Mouse (Mus musculus) cerebellum, postnatal 36 days (tissue): ENCODE data around the gene Olfr1220.

Source experiments
- DNase-seq, 2 experiments: peaks; one replicate each; pipeline ENCODE4 v3.0.0; 2021 to 2022; ENCODE audit warnings: mixed read lengths in 2 of 2

Olfr1220 gene

DNA sequence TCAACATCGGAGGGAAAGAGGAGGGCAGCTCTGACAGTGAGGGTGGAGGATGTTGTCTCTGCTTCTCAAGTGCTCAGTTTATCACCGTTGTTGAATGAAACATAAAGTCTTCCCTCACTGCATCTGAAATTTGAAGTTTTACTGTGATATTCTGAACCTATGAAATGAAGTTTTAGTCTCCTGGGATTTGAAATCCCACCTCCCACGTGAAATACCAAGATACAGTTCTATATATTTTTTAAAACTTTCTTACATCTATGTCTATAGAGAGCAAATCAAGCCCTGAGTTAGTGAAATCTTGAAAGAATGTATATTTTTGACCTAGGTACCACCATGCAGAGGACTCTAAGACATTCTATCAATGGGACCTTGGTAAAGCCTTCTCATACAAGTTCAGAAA lies at the start of gene Olfr1220:
Gene Olfr1220 (minus strand): TSS at position 101 of the 400 bp plus-strand sequence.
- no peak for DNase-seq

- no peak for DNase-seq
Observed at GRCm38 (mm10) chr2:89151460-89151859, 44.8 kb upstream of the Olfr1220 start, which contains the start of gene Olfr1223. TSS of gene Olfr1223 (minus strand) at chr2:89151560.

GRCm38 (mm10) chr2:89132954-89133353 lies 26.3 kb upstream of the Olfr1220 start, which contains the start of gene Olfr1222:
TSS of gene Olfr1222 (minus strand) at chr2:89133054.
- no peak for DNase-seq

GRCm38 (mm10) chr2:89117183-89117582 lies 10.5 kb upstream of the Olfr1220 start, which contains the start of gene Olfr1221:
TSS of gene Olfr1221 (minus strand) at chr2:89117283.
- no peak for DNase-seq

DNA sequence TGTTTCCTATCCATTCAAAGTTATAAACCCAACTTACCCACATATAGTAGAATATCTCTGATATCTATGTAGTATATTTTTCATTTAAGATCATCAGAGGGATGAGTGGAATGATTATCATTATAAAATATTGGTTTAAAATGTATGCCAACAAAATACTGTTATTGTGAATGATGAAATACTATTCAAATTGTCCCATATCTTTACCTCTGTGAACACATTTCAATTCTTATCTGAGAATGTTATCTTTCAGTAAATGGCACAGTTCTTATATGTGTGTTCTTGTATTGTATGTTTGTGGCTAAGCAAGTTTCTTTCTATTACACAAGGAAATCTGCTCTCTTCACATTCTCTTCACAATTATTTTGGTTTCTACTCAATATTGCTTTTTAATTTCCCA lies 984 bp downstream of the Olfr1220 start:
- DNase-seq = no peak

DNA sequence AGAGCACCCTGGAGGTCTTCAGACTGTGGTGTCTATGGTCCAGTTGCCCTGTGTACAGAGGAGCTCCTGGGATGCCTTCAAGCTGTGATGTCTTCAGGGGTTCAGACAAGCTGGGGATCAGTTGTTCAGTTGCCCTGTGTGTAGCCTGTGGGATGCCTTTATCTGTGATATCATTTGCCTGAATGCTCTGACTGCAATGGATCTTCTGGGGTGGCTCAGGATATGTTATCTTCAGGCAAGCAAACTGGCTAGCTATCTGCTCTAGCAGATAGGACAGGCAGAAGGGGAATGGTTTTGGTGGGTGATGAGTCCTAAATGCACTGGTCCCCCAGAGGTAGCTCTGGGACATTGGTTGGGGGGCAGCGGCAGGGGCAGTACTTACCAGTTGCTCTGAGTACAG lies 12.8 kb downstream of the Olfr1220 start:
- no peak for DNase-seq

GRCm38 (mm10) chr2:89083413-89083812 lies 23.2 kb downstream of the Olfr1220 start, which contains the start of gene Olfr1219:
TSS of gene Olfr1219 (minus strand) at chr2:89083513.
- DNase-seq = no peak

DNA sequence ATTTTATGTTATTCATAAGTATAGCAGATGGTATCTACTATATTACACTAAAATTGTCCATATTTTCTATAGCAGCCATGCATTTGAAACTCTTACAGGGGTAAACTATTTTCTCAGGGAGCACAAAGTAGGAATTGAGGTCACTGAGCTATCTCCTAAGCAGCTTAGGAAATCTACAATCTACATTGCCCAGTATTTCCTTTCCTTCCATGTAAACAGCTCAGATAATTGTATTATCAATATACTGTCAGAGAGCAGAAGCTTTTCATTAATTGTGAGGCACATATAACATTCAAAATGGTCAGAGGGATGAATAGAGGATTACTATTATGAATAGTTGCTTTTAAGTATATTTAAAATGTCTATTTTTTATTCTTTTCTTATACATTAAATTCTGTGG lies 25.1 kb downstream of the Olfr1220 start:
- DNase-seq = no peak

- no peak for DNase-seq
Observed at GRCm38 (mm10) chr2:89061087-89061486, 45.5 kb downstream of the Olfr1220 start, which contains the start of gene Olfr1218. TSS of gene Olfr1218 (minus strand) at chr2:89061187.
